10 mouse cellular contexts compared by ENCODE assay signal in genomic region chr11:103246731-103247290, GRCm38 (mm10). TPM values are rescaled to one million over a fixed set of nuclear protein-coding genes. Genes with fewer than 3 reads are reported as not detected.
A peak's percentile ranks its signal among the peaks of the same experiment; 100 is the strongest.
DNase-seq lines count a peak whose midpoint lies in the region; ATAC-seq and TF ChIP-seq lines count a peak whose summit lies in the region.
"Had no signal": no experiment of that assay in that cellular context is flagged by ENCODE, and none has a peak within 500 bp of the region (broad histone marks: within the 10 kb centered on the region; RNA-seq: fewer than 3 reads in every experiment).

No protein-coding gene starts in this region.

- 0 out of 2 replicates have a peak, but pooled peaks cover 2% of the 10 kb centered on the region for H3K36me3 ChIP-seq in lung, embryonic 14.5 days (ENCODE audit: insufficient read depth)
- H3K36me3 ChIP-seq in embryonic facial prominence, embryonic 14.5 days (ENCODE audit: control insufficient read depth, insufficient read depth, low read length): no peaks in the 10 kb centered on the region
- peaks cover 4% of the 10 kb centered on the region for H3K36me3 ChIP-seq in myocyte (ENCODE audit: control insufficient read depth, insufficient read depth)
- H3K36me3 ChIP-seq: neural tube, embryonic 12.5 days had no signal

- intact Hi-C loops in gastrocnemius, adult 2 months (cut with DNase I): no loop called here

- peak overlapping the region; percentile 87 for H3K27ac ChIP-seq in gastrocnemius, adult 2 months
- peak overlapping the region; percentile 82 for H3K27ac ChIP-seq in lung, embryonic 14.5 days (ENCODE audit: low read depth)
- H3K27ac ChIP-seq in embryonic facial prominence, embryonic 14.5 days (replicated peaks; ENCODE audit: low read depth, low read length): peak overlapping the region; percentile 45
- H3K27ac ChIP-seq: neural tube, embryonic 12.5 days had no signal

- H3K9me3 ChIP-seq in lung, embryonic 14.5 days (ENCODE audit: low read depth, low read length): no peaks in the 10 kb centered on the region
- H3K9me3 ChIP-seq in embryonic facial prominence, embryonic 14.5 days (ENCODE audit: control insufficient read depth, low read length): no peaks in the 10 kb centered on the region
- H3K9me3 ChIP-seq: neural tube, embryonic 12.5 days had no signal

- 39% methylated on average over 4 of the region's 4 CpGs for WGBS in lung, embryonic 14.5 days
- 30% methylated on average over 4 of the region's 4 CpGs for WGBS in embryonic facial prominence, embryonic 14.5 days

- ATAC-seq in lung, embryonic 14.5 days (ENCODE audit: insufficient read depth): peak; percentile 9; the same call in 1 of the 2 replicates
- ATAC-seq in embryonic facial prominence, embryonic 14.5 days (ENCODE audit: low read depth): no peak; the same call in 1 of the 2 replicates
- ATAC-seq in monocyte, adult 5-6 weeks (replicated peaks; ENCODE audit: insufficient number of reproducible peaks, low FRiP score, low TSS enrichment, poor library complexity, severe bottlenecking): no peak

- H3K4me1 ChIP-seq in lung, embryonic 14.5 days (ENCODE audit: insufficient read depth): peaks cover 25% of the 10 kb centered on the region
- peaks cover 36% of the 10 kb centered on the region for H3K4me1 ChIP-seq in embryonic facial prominence, embryonic 14.5 days (ENCODE audit: control insufficient read depth, insufficient read depth, low read length)

- peak overlapping the region; percentile 21 for H3K4me3 ChIP-seq in gastrocnemius, adult 2 months
- no peak overlapping the region for H3K4me3 ChIP-seq in lung, embryonic 14.5 days (ENCODE audit: low read depth, low read length)
- H3K4me3 ChIP-seq in embryonic facial prominence, embryonic 14.5 days (ENCODE audit: low read depth, low read length): no peak overlapping the region
- no peak overlapping the region for H3K4me3 ChIP-seq in myocyte
- H3K4me3 ChIP-seq: neural tube, embryonic 12.5 days had no signal

- no peak overlapping the region for H3K9ac ChIP-seq in lung, embryonic 14.5 days
- H3K9ac ChIP-seq in embryonic facial prominence, embryonic 14.5 days (ENCODE audit: low read depth, low read length): no peak overlapping the region
- H3K9ac ChIP-seq: neural tube, embryonic 12.5 days had no signal

- no peak for DNase-seq in gastrocnemius, adult 2 months
- no peak for DNase-seq in gastrocnemius, postnatal 25 days
- DNase-seq in lung, embryonic 14.5 days: no peak
- DNase-seq in lung, postnatal 10 days: no peak
- DNase-seq in embryonic facial prominence, embryonic 14.5 days (ENCODE audit: low spot score): no peak
- no peak for DNase-seq in natural killer cell, adult 2 months (ENCODE audit: low spot score in 2 of 2)

- no peaks in the 10 kb centered on the region for H3K27me3 ChIP-seq in lung, embryonic 14.5 days (ENCODE audit: insufficient read depth, low read length)
- no peaks in the 10 kb centered on the region for H3K27me3 ChIP-seq in embryonic facial prominence, embryonic 14.5 days (replicated peaks; ENCODE audit: control insufficient read depth, insufficient read depth, low read length)
- no peaks in the 10 kb centered on the region for H3K27me3 ChIP-seq in myocyte (ENCODE audit: control insufficient read depth, insufficient read depth, insufficient read length)
- H3K27me3 ChIP-seq: neural tube, embryonic 12.5 days had no signal

- no peak for TF ChIP-seq CTCF in gastrocnemius, adult 2 months (IDR thresholded peaks at IDR 0.05)
- TF ChIP-seq CTCF in lung, embryonic 14.5 days (IDR thresholded peaks at IDR 0.05; ENCODE audit: low read depth): no peak

- H3K79me2 ChIP-seq in myocyte (ENCODE audit: control insufficient read depth, insufficient read depth): peaks cover 76% of the 10 kb centered on the region

- peak; percentile 17 for TF ChIP-seq POLR2A in myocyte (IDR thresholded peaks at IDR 0.05; ENCODE audit: insufficient read length, low read depth)

- H3K4me2 ChIP-seq in lung, embryonic 14.5 days: no peak overlapping the region; the same call in 1 of the 2 replicates
- no peak overlapping the region for H3K4me2 ChIP-seq in embryonic facial prominence, embryonic 14.5 days (ENCODE audit: low read depth, low read length)
- peak overlapping the region; percentile 73 for H3K4me2 ChIP-seq in myocyte (ENCODE audit: low read depth)
- H3K4me2 ChIP-seq: neural tube, embryonic 12.5 days had no signal

- H3ac ChIP-seq in myocyte (ENCODE audit: control insufficient read depth, insufficient read length): no peak overlapping the region

TF ChIP-seq in myocyte, 11 proteins besides CTCF, POLR2A, EP300 and RAD21:
- TF ChIP-seq MYOD1 (IDR thresholded peaks at IDR 0.05; ENCODE audit: control insufficient read depth in 1 of 3, insufficient read length in 2 of 3, low read depth in 2 of 3) (peak in 1 of 3 experiments; percentile 17), TCF12 (IDR thresholded peaks at IDR 0.05; ENCODE audit: insufficient read depth, poor library complexity, severe bottlenecking) (no peak)

RNA-seq across cellular contexts. Expression of gene Map3k14, which starts 20.5 kb away (rescaled TPM):
- 1 to 10 TPM; 4.1 to 4.2 TPM for total RNA-seq in gastrocnemius, adult 2 months (2021)
- 1 to 10 TPM; 2.8 to 4.1 TPM for total RNA-seq in gastrocnemius, postnatal 25 days (2021)
- 3.1 and 3.9 TPM in 2 replicates for polyA plus RNA-seq in lung, embryonic 14.5 days (2014; fragmentation: Nextera tagmentation; extraction: Ambion mirVana)
- polyA plus RNA-seq in embryonic facial prominence, embryonic 14.5 days (2014; fragmentation: Nextera tagmentation; extraction: Ambion mirVana): 4.6 and 5.1 TPM in 2 replicates
- polyA plus RNA-seq in myocyte (2012; fragmentation: generic; extraction: Trizol): 12.9 TPM
- 72.0 to 89.0 TPM (median 88.0 TPM) in 3 replicates for total RNA-seq in monocyte, adult 5-6 weeks (2017)

RNA-seq across cellular contexts. Expression of gene Spata32, which starts 28.6 kb away (rescaled TPM):
- total RNA-seq in gastrocnemius, adult 2 months (2021): not detected
- total RNA-seq in gastrocnemius, postnatal 25 days (2021): not detected
- not detected in 2 replicates for polyA plus RNA-seq in lung, embryonic 14.5 days (2014; fragmentation: Nextera tagmentation; extraction: Ambion mirVana)
- polyA plus RNA-seq in embryonic facial prominence, embryonic 14.5 days (2014; fragmentation: Nextera tagmentation; extraction: Ambion mirVana): not detected in 2 replicates
- 0.04 TPM for polyA plus RNA-seq in myocyte (2012; fragmentation: generic; extraction: Trizol)
- not detected in 3 replicates for total RNA-seq in monocyte, adult 5-6 weeks (2017)
- total RNA-seq: adrenal gland, adult 8-10 months had no signal

RNA-seq across cellular contexts. Expression of gene 1700023F06Rik, which starts 38.5 kb away (rescaled TPM):
- not detected for total RNA-seq in gastrocnemius, adult 2 months (2021)
- total RNA-seq in gastrocnemius, postnatal 25 days (2021): not detected
- polyA plus RNA-seq in lung, embryonic 14.5 days (2014; fragmentation: Nextera tagmentation; extraction: Ambion mirVana): 0.89 and 1.2 TPM in 2 replicates
- polyA plus RNA-seq in embryonic facial prominence, embryonic 14.5 days (2014; fragmentation: Nextera tagmentation; extraction: Ambion mirVana): 1.0 and 1.6 TPM in 2 replicates
- polyA plus RNA-seq in myocyte (2012; fragmentation: generic; extraction: Trizol): not detected
- not detected in 3 replicates for total RNA-seq in monocyte, adult 5-6 weeks (2017)

Comparison
In these comparisons a context has a peak if more than half of its experiments do, and no peak if none do; other contexts are left out.
1. RNA of gene Map3k14, which starts 20.5 kb away (total RNA-seq): 72.0 to 89.0 TPM in monocyte, adult 5-6 weeks; 4.1 to 4.2 TPM in gastrocnemius, adult 2 months and 2.8 to 4.1 TPM in gastrocnemius, postnatal 25 days; every median in the first group is over 10 times any median in the second.
2. Peak in every context shown above with its lines, with median percentiles within 50 percentile points of each other: H3K27ac ChIP-seq.